Mouse (Mus musculus) splenic B cell, adult 2 months (primary cell): Measurements from ENCODE around the gene Rhoc.

Experiments used
- DNase-seq: peaks from one replicate; pipeline ENCODE4 v3.0.0-alpha.2; 2011; ENCODE audit warnings: low read depth, low spot score
- H3K27me3 ChIP-seq: 2 replicates; pipeline ENCODE4 v1.6.1; 2012; ENCODE audit warnings: mild to moderate bottlenecking, low read length, moderate library complexity, mixed read lengths; ENCODE audit not compliant: control insufficient read depth, poor library complexity, insufficient read depth, severe bottlenecking
- H3K36me3 ChIP-seq: 2 replicates; pipeline ENCODE4 v1.6.1; 2012; ENCODE audit warnings: mild to moderate bottlenecking, low read length, moderate library complexity, mixed read lengths; ENCODE audit not compliant: control insufficient read depth, poor library complexity, insufficient read depth, severe bottlenecking

Rhoc gene

DNA sequence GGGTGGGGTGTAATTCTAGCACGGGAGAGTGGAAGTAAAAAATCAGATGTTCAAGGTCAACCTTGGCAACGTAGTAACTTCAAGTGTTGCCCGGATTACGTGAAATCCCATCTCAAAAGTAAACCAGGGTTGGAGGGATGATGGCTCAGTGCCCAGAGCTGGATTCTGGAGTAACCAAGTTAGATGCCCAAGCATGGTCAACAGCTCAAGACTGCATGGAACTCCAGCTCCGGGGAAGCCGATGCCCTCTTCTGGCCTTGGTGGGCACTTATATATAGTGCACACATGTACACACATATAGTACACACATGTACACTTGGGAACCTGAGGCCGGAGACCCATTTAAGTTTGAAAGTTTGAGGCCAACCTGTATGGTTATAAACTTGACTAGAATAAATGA lies 28.0 kb downstream of the Rhoc start:
- Histone ChIP-seq H3K27me3 (no peaks in the 10 kb centered on the region), H3K36me3 (no peaks in the 10 kb centered on the region)
- no peak for DNase-seq

DNA sequence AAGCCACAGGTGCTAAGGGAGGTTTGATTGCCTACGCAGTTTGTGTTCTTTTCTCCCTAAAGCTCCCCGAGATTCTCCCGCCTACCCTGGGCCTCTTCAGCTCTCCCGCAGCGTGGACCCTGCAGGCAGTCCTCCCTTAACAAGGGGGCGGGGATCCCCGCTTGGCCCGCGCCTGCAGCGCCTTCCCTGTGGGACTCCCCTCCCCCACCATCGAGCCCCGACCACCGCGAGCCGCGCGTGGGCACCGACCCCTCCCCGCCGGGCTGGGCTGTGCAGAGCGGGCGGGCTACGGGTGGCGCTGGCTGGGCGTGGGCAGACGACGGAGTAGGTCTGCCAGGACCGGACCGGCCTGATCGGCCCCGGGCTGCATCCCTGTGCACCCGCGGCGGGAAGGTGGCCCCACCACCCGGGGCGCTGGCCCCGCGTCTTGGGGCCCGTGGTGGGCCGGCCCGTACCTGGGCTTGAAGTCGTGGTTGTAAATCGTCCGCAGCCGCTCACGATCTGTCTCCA lies 29.4 kb downstream of the Rhoc start:
- Histone ChIP-seq H3K27me3 (no peaks in the 10 kb centered on the region), H3K36me3 (no peaks in the 10 kb centered on the region; the same call in 1 of the 2 replicates)
- DNase-seq: no peak

GRCm38 (mm10) chr3:104817991-104818748 lies 30.0 kb downstream of the Rhoc start, which contains the start of gene Mov10:
Gene Mov10 (minus strand): TSS chr3:104818563.
- peak; percentile 66 for DNase-seq
- Histone ChIP-seq H3K36me3 (no peaks in the 10 kb centered on the region; the same call in 1 of the 2 replicates), H3K27me3 (no peaks in the 10 kb centered on the region)

DNA sequence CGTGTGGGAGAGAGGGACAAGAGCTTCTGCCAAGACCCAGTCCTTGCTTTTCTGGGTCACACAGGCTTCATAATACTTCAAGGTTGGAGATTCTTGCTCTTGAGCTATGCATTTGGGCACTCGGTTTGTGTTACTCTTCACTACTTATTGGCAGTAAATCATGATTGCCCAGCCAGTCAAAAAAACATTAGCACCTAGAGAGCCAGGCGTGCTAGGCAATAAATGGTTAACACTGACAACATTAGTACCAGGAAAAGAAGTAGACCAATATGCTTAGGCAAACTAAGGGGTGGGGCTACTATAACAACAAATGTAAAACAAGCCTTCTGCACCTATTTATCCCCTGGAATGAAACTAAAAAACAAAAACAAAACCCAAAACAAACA lies 30.6 kb downstream of the Rhoc start:
- DNase-seq: no peak
- H3K27me3 ChIP-seq: no peaks in the 10 kb centered on the region
- H3K36me3 ChIP-seq: no peaks in the 10 kb centered on the region; the same call in 1 of the 2 replicates

DNA sequence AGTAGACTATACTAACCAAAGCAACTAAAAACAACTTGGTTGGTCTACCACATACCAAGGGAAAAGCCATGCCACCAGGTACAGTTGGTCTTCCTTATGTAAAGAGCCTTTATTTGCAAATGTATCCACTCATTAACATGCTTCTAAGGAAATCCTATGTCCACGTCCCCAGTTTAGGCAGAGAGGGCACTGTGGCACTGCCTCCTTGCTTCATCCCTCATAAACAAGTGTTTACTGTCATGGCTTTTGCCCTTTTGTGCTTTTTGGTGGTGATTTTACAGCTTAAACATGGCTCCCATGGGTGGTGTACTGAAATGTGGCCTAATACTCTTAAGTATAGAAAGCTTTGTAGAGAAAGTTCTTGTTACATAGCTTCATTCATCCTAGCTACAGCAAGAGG lies 32.3 kb downstream of the Rhoc start:
- Histone ChIP-seq H3K36me3 (peaks cover 2% of the 10 kb centered on the region; the same call in 1 of the 2 replicates), H3K27me3 (no peaks in the 10 kb centered on the region)
- no peak for DNase-seq

- peak; percentile 29 for DNase-seq
- Histone ChIP-seq H3K36me3 (peaks cover 2% of the 10 kb centered on the region; the same call in 1 of the 2 replicates), H3K27me3 (no peaks in the 10 kb centered on the region)
These were observed 34.2 kb downstream of the Rhoc start for GRCm38 (mm10) chr3:104822413-104822812.

DNA sequence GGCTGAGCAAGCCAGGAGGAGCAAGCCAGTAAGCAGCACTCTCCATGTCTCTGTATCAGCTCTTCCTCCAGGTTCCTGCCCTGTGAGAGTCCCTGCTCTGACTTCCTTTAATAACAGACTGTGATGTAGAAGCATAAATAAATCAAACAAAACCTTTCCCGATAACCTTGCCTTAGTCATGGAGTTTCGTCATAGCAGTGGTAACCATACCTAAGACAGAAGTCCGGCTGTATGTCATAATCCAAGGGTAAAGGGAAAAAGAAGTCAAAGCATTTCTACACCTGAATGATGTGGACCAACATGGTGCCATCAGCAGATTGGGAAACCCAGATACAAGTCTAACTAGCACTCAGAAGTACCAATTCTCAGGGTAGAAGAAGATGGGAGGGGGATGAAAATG lies 47.6 kb downstream of the Rhoc start:
- Histone ChIP-seq H3K27me3 (no peaks in the 10 kb centered on the region), H3K36me3 (peaks cover 14% of the 10 kb centered on the region)
- no peak for DNase-seq

DNA sequence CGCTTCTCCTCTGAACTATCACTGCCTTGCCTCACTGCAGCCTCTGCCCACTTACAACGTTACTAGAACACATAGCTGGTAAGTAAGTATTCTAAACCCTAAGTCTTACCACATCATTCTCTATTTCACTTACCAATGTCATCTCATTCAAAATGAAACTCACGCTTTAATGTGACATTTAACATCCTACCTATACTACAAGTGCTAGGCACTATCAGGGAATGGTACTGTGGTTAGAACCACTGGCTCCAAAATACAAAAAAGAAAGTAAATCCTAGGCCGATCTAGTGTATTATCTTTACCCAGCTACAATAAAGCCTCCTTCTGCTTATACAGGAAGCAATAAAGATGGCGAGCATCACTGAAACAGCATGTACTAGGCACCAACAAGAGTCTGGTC lies 52.9 kb downstream of the Rhoc start:
- DNase-seq: no peak
- Histone ChIP-seq H3K36me3 (peaks cover 19% of the 10 kb centered on the region), H3K27me3 (no peaks in the 10 kb centered on the region)
